Mouse (Mus musculus): ENCODE data around the gene Rbm8a. TPM values are rescaled to one million over a fixed set of nuclear protein-coding genes. Genes with fewer than 3 reads are reported as not detected.
A peak's percentile ranks its signal among the peaks of the same experiment; 100 is the strongest.
"Not testable (repeated sequence)": the region's sequence is repeated elsewhere in the genome, so short reads cannot be mapped to it uniquely, and the experiment has no call there.

The Rbm8a gene
- polyA plus RNA-seq, 1 experiment from 2014 or later: 104 TPM

GRCm38 (mm10) chr3:96597435-96597891 lies 32.3 kb upstream of the Rbm8a start:
- peaks cover 80% of the 10 kb centered on the region for H3K27me3 ChIP-seq (replicated peaks)
- H3K4me1 ChIP-seq: peaks cover 53% of the 10 kb centered on the region
- no peak overlapping the region; the same call in 1 of the 2 replicates for H3K27ac ChIP-seq
- H3K36me3 ChIP-seq: no peaks in the 10 kb centered on the region
- no peaks in the 10 kb centered on the region for H3K9me3 ChIP-seq (replicated peaks)
- WGBS (ENCODE audit: insufficient replicate concordance): 1% methylated on average over 40 of the region's 40 CpGs
- peak overlapping the region; percentile 44 for H3K4me3 ChIP-seq
- peak overlapping the region; percentile 9; the same call in 1 of the 2 replicates for H3K9ac ChIP-seq
- no peak for ATAC-seq
- H3K4me2 ChIP-seq: peak overlapping the region; percentile 69

GRCm38 (mm10) chr3:96598156-96599068 lies 31.3 kb upstream of the Rbm8a start:
- Histone ChIP-seq H3K4me2 (peak overlapping the region; percentile 69), H3K9me3 (replicated peaks) (no peaks in the 10 kb centered on the region), H3K4me3 (peak overlapping the region; percentile 44), H3K27me3 (replicated peaks) (peaks cover 85% of the 10 kb centered on the region), H3K36me3 (no peaks in the 10 kb centered on the region), H3K4me1 (peaks cover 43% of the 10 kb centered on the region), H3K9ac (peak overlapping the region; percentile 9; the same call in 1 of the 2 replicates), H3K27ac (no peak overlapping the region)
- no peak for ATAC-seq
- WGBS (ENCODE audit: insufficient replicate concordance): 5% methylated on average over 54 of the region's 54 CpGs

GRCm38 (mm10) chr3:96599069-96599393 lies 30.7 kb upstream of the Rbm8a start:
- WGBS (ENCODE audit: insufficient replicate concordance): 57% methylated on average over 8 of the region's 8 CpGs
- H3K4me1 ChIP-seq: peaks cover 42% of the 10 kb centered on the region
- H3K9ac ChIP-seq: no peak overlapping the region
- no peaks in the 10 kb centered on the region for H3K36me3 ChIP-seq
- no peak for ATAC-seq
- H3K27me3 ChIP-seq (replicated peaks): peaks cover 89% of the 10 kb centered on the region
- H3K4me2 ChIP-seq: peak overlapping the region; percentile 69
- no peak overlapping the region for H3K27ac ChIP-seq
- H3K9me3 ChIP-seq (replicated peaks): no peaks in the 10 kb centered on the region
- H3K4me3 ChIP-seq: no peak overlapping the region

GRCm38 (mm10) chr3:96599411-96599810 lies 30.3 kb upstream of the Rbm8a start:
- no peak for ATAC-seq
- Histone ChIP-seq H3K27ac (no peak overlapping the region), H3K9me3 (replicated peaks) (no peaks in the 10 kb centered on the region), H3K27me3 (replicated peaks) (peaks cover 90% of the 10 kb centered on the region), H3K4me3 (no peak overlapping the region), H3K4me2 (no peak overlapping the region), H3K36me3 (no peaks in the 10 kb centered on the region), H3K4me1 (peaks cover 40% of the 10 kb centered on the region), H3K9ac (no peak overlapping the region)
- 56% methylated on average over 3 of the region's 3 CpGs for WGBS (ENCODE audit: insufficient replicate concordance)

- Histone ChIP-seq H3K4me3 (peak within 1 kb of the TSS; percentile 68), H3K9ac (peak within 1 kb of the TSS; percentile 75), H3K4me1 (peaks cover 40% of the 10 kb centered on the region), H3K36me3 (no peaks in the 10 kb centered on the region), H3K4me2 (peak within 1 kb of the TSS; percentile 93), H3K9me3 (replicated peaks) (no peaks in the 10 kb centered on the region), H3K27ac (peak within 1 kb of the TSS; percentile 76), H3K27me3 (replicated peaks) (peaks cover 77% of the 10 kb centered on the region)
- ATAC-seq: peak; percentile 90
- WGBS (ENCODE audit: insufficient replicate concordance): 4% methylated on average over 27 of the region's 27 CpGs
These were observed 29.0 kb upstream of the Rbm8a start, which contains the start of gene Lix1l for GRCm38 (mm10) chr3:96600639-96601250. Gene Lix1l (plus strand): TSS chr3:96601149.

- H3K36me3 ChIP-seq: no peaks in the 10 kb centered on the region
- WGBS (ENCODE audit: insufficient replicate concordance): 2% methylated on average over 39 of the region's 40 CpGs
- H3K27ac ChIP-seq: peak overlapping the region; percentile 76
- H3K27me3 ChIP-seq (replicated peaks): peaks cover 71% of the 10 kb centered on the region
- H3K4me1 ChIP-seq: peaks cover 36% of the 10 kb centered on the region
- peak; percentile 50 for ATAC-seq
- H3K9ac ChIP-seq: peak overlapping the region; percentile 75
- peak overlapping the region; percentile 93 for H3K4me2 ChIP-seq
- H3K9me3 ChIP-seq (replicated peaks): no peaks in the 10 kb centered on the region
- peak overlapping the region; percentile 68 for H3K4me3 ChIP-seq
These were observed 28.4 kb upstream of the Rbm8a start for GRCm38 (mm10) chr3:96601251-96601787.

- Histone ChIP-seq H3K9ac (no peak overlapping the region; the same call in 1 of the 2 replicates), H3K4me3 (peak overlapping the region; percentile 68), H3K27ac (peak overlapping the region; percentile 3; the same call in 1 of the 2 replicates), H3K27me3 (replicated peaks) (peaks cover 63% of the 10 kb centered on the region), H3K9me3 (replicated peaks) (no peaks in the 10 kb centered on the region), H3K4me2 (peak overlapping the region; percentile 93), H3K4me1 (peaks cover 28% of the 10 kb centered on the region), H3K36me3 (no peaks in the 10 kb centered on the region)
- WGBS (ENCODE audit: insufficient replicate concordance): 50% methylated on average over 10 of the region's 10 CpGs
- no peak for ATAC-seq
These were observed 27.6 kb upstream of the Rbm8a start for GRCm38 (mm10) chr3:96601941-96602703.

GRCm38 (mm10) chr3:96602704-96603084 lies 27.0 kb upstream of the Rbm8a start:
- ATAC-seq: no peak
- Histone ChIP-seq H3K9ac (no peak overlapping the region), H3K27ac (no peak overlapping the region), H3K4me3 (0 out of 2 replicates have a peak overlapping the region, but pooled peaks have one; percentile 68), H3K9me3 (replicated peaks) (no peaks in the 10 kb centered on the region), H3K27me3 (replicated peaks) (peaks cover 58% of the 10 kb centered on the region), H3K4me2 (peak overlapping the region; percentile 93; the same call in 1 of the 2 replicates), H3K36me3 (no peaks in the 10 kb centered on the region), H3K4me1 (peaks cover 22% of the 10 kb centered on the region)
- WGBS (ENCODE audit: insufficient replicate concordance): 51% methylated on average over 5 of the region's 5 CpGs

GRCm38 (mm10) chr3:96603311-96603710 lies 26.4 kb upstream of the Rbm8a start:
- H3K36me3 ChIP-seq: no peaks in the 10 kb centered on the region
- peaks cover 16% of the 10 kb centered on the region for H3K4me1 ChIP-seq
- peaks cover 52% of the 10 kb centered on the region for H3K27me3 ChIP-seq (replicated peaks)
- H3K9me3 ChIP-seq (replicated peaks): no peaks in the 10 kb centered on the region
- no peak overlapping the region for H3K4me3 ChIP-seq
- H3K9ac ChIP-seq: no peak overlapping the region
- no peak for ATAC-seq
- H3K27ac ChIP-seq: no peak overlapping the region
- 75% methylated on average over 5 of the region's 5 CpGs for WGBS (ENCODE audit: insufficient replicate concordance)
- H3K4me2 ChIP-seq: no peak overlapping the region

GRCm38 (mm10) chr3:96606007-96606406 lies 23.7 kb upstream of the Rbm8a start:
- peaks cover 25% of the 10 kb centered on the region for H3K27me3 ChIP-seq (replicated peaks)
- H3K36me3 ChIP-seq; H3K27ac ChIP-seq; H3K9ac ChIP-seq; H3K4me3 ChIP-seq; ATAC-seq; H3K4me2 ChIP-seq; H3K4me1 ChIP-seq; H3K9me3 ChIP-seq (replicated peaks): not testable (repeated sequence)
- 75% methylated on average over 4 of the region's 4 CpGs for WGBS (ENCODE audit: insufficient replicate concordance)

GRCm38 (mm10) chr3:96606618-96607017 lies 23.1 kb upstream of the Rbm8a start:
- Histone ChIP-seq H3K4me1 (peaks cover 1% of the 10 kb centered on the region; the same call in 1 of the 2 replicates), H3K36me3 (no peaks in the 10 kb centered on the region), H3K4me2 (no peak overlapping the region), H3K9me3 (replicated peaks) (no peaks in the 10 kb centered on the region), H3K4me3 (no peak overlapping the region), H3K27ac (no peak overlapping the region), H3K27me3 (replicated peaks) (peaks cover 18% of the 10 kb centered on the region), H3K9ac (no peak overlapping the region)
- ATAC-seq: no peak
- WGBS (ENCODE audit: insufficient replicate concordance): 71% methylated on average over 4 of the region's 4 CpGs
